Mouse (Mus musculus) heart, postnatal 0 days (tissue): ENCODE measurements around the gene Lypd9.

Source experiments
- CTCF ChIP-seq: IDR thresholded peaks from 2 replicates; pipeline ENCODE4 v1.5.1; 2016; ENCODE audit warnings: antibody characterized with exemption, control low read depth, low read depth
- EP300 ChIP-seq: IDR thresholded peaks from 2 replicates; pipeline ENCODE4 v1.6.1; 2016; ENCODE audit warnings: antibody characterized with exemption, low read depth

- no peak for TF ChIP-seq CTCF
- TF ChIP-seq EP300, result no peak
Measured at GRCm38 (mm10) chr11:58418336-58418735, 34.4 kb downstream of the Lypd9 start.
